Mouse (Mus musculus) embryonic facial prominence, embryonic 10.5 days (tissue): ENCODE data around the gene Rpp25l. TPM values are rescaled to one million over a fixed set of nuclear protein-coding genes. Genes with fewer than 3 reads are reported as not detected.
"Not testable (repeated sequence)": the region's sequence is repeated elsewhere in the genome, so short reads cannot be mapped to it uniquely, and the experiment has no call there.

ENCODE experiments used
- DNase-seq: peaks from one replicate; pipeline ENCODE4 v3.0.0-alpha.2; 2017; ENCODE audit warnings: low spot score
- H3K27ac ChIP-seq: fragments of 300-500 bp; sonication (generic); replicated peaks from 2 replicates; pipeline ENCODE4 v1.5.1; 2016; ENCODE audit warnings: mild to moderate bottlenecking
- H3K27me3 ChIP-seq: fragments of 300-500 bp; sonication (generic); replicated peaks from 2 replicates; pipeline ENCODE4 v1.6.1; 2016; ENCODE audit warnings: low read depth, mild to moderate bottlenecking; ENCODE audit not compliant: poor library complexity, severe bottlenecking
- H3K36me3 ChIP-seq: fragments of 300-500 bp; sonication (generic); replicated peaks from 2 replicates; pipeline ENCODE4 v1.6.1; 2016; ENCODE audit warnings: mild to moderate bottlenecking, moderate library complexity
- H3K4me1 ChIP-seq: fragments of 300-500 bp; sonication (generic); 2 replicates; pipeline ENCODE4 v1.6.1; 2016
- H3K4me3 ChIP-seq: fragments of 300-500 bp; sonication (generic); 2 replicates; pipeline ENCODE4 v1.5.1; 2016; ENCODE audit warnings: mild to moderate bottlenecking, moderate library complexity
- H3K9me3 ChIP-seq: fragments of 300-500 bp; sonication (generic); 2 replicates; pipeline ENCODE4 v1.6.1; 2016; ENCODE audit warnings: mild to moderate bottlenecking
- WGBS: fragments of 180-500 bp; shearing (Covaris S2); methylation state at CpG from one replicate; pipeline ENCODE4 v1.1.7; 2016; 5-methylcytosine and 5-hydroxymethylcytosine counted together
- polyA plus RNA-seq: library from polyadenylated mRNA; unstranded; fragments of >200 nt; fragmentation: Nextera tagmentation; extraction: Ambion mirVana; gene quantifications from 2 replicates; pipeline ENCODE4 v1.2.1, GENCODE M21; 2016

Rpp25l gene
- polyA plus RNA-seq, 1 experiment from 2014 or later = 91.9 TPM

GRCm38 (mm10) chr4:41685882-41686492 is 27.3 kb downstream of the Rpp25l start:
- H3K4me3 ChIP-seq, H3K36me3 ChIP-seq, H3K27ac ChIP-seq, DNase-seq, H3K9me3 ChIP-seq: not testable (repeated sequence)
- H3K4me1 ChIP-seq = peaks cover 45% of the 10 kb centered on the region
- 20% methylated on average over 10 of the region's 10 CpGs for WGBS
- 0 out of 2 replicates have a peak, but pooled peaks cover 11% of the 10 kb centered on the region for H3K27me3 ChIP-seq

- H3K4me3 ChIP-seq = peak overlapping the region; percentile 32; the same call in 1 of the 2 replicates
- not testable (repeated sequence) for DNase-seq, H3K36me3 ChIP-seq, H3K9me3 ChIP-seq
- peak overlapping the region; percentile 74; the same call in 1 of the 2 replicates for H3K27ac ChIP-seq
- under 1% methylated on average over 14 of the region's 14 CpGs for WGBS
- peaks cover 19% of the 10 kb centered on the region for H3K27me3 ChIP-seq
- H3K4me1 ChIP-seq = peaks cover 54% of the 10 kb centered on the region
Observed at GRCm38 (mm10) chr4:41684931-41685453, 28.3 kb downstream of the Rpp25l start.

DNA sequence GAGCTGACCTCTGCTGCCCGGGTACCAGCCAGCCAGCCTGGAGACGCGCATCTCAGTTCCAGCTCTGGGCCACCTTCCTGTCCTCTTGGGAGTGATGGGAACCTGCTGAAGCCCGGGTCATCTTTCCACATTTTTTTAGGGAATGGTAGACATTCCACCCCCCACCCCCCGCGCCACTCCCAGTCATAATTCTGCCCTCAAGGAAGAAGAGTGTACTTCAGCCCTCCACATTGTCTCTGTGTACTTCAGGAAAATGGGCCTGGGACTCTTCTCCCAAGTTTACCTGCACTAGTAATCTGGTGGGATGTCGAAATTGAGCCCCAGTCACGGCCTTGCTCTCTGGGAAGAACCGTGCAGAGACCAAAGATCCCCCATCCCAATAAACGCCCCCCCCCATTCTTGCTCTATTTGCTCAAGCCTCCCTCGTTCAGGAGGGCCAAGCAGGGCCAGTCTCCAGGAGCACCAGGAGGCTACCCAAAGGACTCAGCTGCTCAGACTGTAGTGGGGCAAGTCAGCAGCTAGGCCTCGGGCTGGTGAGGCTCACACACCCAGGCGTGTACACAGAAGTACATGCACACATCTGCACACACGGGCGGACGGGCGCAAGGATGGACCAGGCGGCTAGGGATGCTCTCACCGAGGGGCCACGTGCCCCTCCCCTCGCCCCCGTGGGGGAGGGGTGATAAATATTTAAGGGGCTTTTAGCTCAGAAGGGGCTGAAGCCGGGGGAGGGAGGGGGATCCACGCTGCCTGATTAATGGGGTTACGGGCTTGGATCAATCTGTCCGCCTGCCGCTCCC is 29.0 kb downstream of the Rpp25l start:
- under 1% methylated on average over 27 of the region's 27 CpGs for WGBS
- not testable (repeated sequence) for DNase-seq, H3K36me3 ChIP-seq, H3K9me3 ChIP-seq
- Histone ChIP-seq H3K4me3 (peak overlapping the region; percentile 43), H3K27me3 (peaks cover 22% of the 10 kb centered on the region), H3K4me1 (peaks cover 59% of the 10 kb centered on the region), H3K27ac (peak overlapping the region; percentile 73)

DNA sequence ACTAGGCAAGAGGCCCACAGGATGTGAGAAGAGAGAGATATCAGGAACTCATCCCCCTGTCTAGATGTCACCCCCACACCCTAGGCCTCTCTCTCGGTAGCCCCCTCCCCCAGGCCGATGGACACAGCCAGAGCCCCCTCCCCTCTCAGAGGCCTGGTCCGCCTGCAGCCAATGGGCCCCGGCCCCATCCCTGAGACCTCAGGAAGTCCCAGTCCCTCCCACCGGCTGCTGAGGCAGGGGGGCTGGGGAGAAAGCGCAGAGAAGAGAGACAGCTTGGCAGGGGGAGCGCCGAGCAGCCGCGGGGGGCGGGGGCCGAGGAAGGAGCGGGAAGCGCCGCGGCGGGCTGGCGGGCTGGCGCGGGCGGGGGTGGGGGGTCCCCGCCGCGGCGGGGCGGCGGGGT is 30.0 kb downstream of the Rpp25l start:
- peaks cover 61% of the 10 kb centered on the region for H3K4me1 ChIP-seq
- H3K27me3 ChIP-seq = peaks cover 28% of the 10 kb centered on the region
- 3% methylated on average over 19 of the region's 27 CpGs for WGBS
- not testable (repeated sequence) for H3K9me3 ChIP-seq, DNase-seq, H3K36me3 ChIP-seq
- H3K27ac ChIP-seq = peak overlapping the region; percentile 72; the same call in 1 of the 2 replicates
- H3K4me3 ChIP-seq = peak overlapping the region; percentile 44; the same call in 1 of the 2 replicates

GRCm38 (mm10) chr4:41682789-41683188 is 30.5 kb downstream of the Rpp25l start:
- Histone ChIP-seq H3K36me3 (peaks cover 8% of the 10 kb centered on the region; the same call in 1 of the 2 replicates), H3K27me3 (peaks cover 34% of the 10 kb centered on the region), H3K27ac (peak overlapping the region; percentile 63), H3K9me3 (no peaks in the 10 kb centered on the region), H3K4me3 (peak overlapping the region; percentile 21), H3K4me1 (peaks cover 66% of the 10 kb centered on the region)
- no peak for DNase-seq
- 24% methylated on average over 6 of the region's 6 CpGs for WGBS

DNA sequence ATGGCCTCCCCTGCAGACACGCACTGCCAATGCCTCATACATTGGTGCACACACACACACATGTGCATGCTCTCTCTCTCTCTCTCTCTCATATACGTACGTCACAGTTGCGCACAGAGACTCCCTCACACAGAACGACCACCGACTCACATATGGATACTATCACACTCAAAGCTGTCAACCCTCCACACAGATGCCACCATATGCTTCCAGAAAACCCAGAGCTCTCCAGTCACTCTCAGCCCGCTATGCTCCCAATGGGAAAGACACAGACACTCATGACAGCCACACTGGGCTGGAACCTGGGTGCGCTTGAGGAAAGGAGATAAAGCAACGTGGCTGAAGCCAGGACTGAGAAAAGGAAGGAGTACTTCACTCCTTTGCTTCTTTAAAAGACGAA is 31.4 kb downstream of the Rpp25l start:
- peak overlapping the region; percentile 63; the same call in 1 of the 2 replicates for H3K27ac ChIP-seq
- no peaks in the 10 kb centered on the region for H3K9me3 ChIP-seq
- peaks cover 74% of the 10 kb centered on the region for H3K4me1 ChIP-seq
- H3K27me3 ChIP-seq = peaks cover 42% of the 10 kb centered on the region
- H3K36me3 ChIP-seq = peaks cover 8% of the 10 kb centered on the region; the same call in 1 of the 2 replicates
- WGBS = 81% methylated on average over 10 of the region's 10 CpGs
- no peak for DNase-seq
- no peak overlapping the region for H3K4me3 ChIP-seq

DNA sequence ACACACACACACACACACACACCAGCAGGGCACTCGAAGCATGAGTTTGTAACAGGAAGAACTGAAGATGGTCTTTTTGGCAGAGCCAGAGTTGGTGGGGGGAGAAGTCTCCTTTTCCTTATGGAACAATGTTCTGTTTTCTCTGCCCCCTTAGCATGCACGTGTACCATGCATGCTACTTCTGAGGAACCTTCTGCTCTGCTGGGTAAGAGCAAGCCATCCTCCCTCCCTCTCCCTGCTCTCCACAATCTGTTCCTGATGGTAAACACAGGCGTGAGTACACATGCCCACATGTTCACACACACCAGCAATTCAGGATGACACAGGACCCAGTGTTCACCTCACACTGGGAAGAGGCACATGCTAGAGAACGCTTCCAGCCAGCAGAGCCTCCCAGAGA is 32.2 kb downstream of the Rpp25l start:
- H3K36me3 ChIP-seq = peaks cover 8% of the 10 kb centered on the region; the same call in 1 of the 2 replicates
- H3K27ac ChIP-seq = no peak overlapping the region; the same call in 1 of the 2 replicates
- H3K27me3 ChIP-seq = peaks cover 47% of the 10 kb centered on the region
- H3K4me3 ChIP-seq = no peak overlapping the region
- no peaks in the 10 kb centered on the region for H3K9me3 ChIP-seq
- DNase-seq = no peak
- peaks cover 79% of the 10 kb centered on the region for H3K4me1 ChIP-seq
- WGBS = 70% methylated on average over 4 of the region's 4 CpGs

DNA sequence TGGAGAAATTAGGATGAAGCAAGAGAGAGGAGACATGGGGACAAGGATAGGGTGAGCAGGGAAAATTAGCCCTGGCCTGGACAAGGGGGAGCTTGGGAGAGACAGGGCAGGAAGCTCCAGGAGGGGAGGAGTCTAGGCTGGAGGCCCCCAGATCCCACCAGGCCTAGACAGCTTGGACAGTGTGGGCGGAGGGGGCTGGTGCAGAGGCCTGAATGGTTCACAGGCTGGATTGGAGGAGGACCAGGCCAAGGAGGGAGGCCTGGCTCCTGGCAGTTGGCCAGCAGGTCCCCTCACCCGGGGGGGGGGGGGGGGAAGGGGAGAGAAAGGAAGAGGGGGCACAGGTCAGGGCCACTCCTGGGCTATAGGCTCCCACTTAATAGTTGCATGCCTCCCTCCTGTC is 34.0 kb downstream of the Rpp25l start:
- peaks cover 15% of the 10 kb centered on the region; the same call in 1 of the 2 replicates for H3K36me3 ChIP-seq
- peaks cover 52% of the 10 kb centered on the region for H3K27me3 ChIP-seq
- peak overlapping the region; percentile 67 for H3K27ac ChIP-seq
- H3K9me3 ChIP-seq = no peaks in the 10 kb centered on the region
- no peak overlapping the region for H3K4me3 ChIP-seq
- DNase-seq = no peak
- peaks cover 77% of the 10 kb centered on the region for H3K4me1 ChIP-seq
- 47% methylated on average over 2 of the region's 2 CpGs for WGBS

GRCm38 (mm10) chr4:41678863-41679262 is 34.5 kb downstream of the Rpp25l start:
- peaks cover 17% of the 10 kb centered on the region; the same call in 1 of the 2 replicates for H3K36me3 ChIP-seq
- WGBS = 80% methylated on average over 6 of the region's 6 CpGs
- peak overlapping the region; percentile 67 for H3K27ac ChIP-seq

DNA sequence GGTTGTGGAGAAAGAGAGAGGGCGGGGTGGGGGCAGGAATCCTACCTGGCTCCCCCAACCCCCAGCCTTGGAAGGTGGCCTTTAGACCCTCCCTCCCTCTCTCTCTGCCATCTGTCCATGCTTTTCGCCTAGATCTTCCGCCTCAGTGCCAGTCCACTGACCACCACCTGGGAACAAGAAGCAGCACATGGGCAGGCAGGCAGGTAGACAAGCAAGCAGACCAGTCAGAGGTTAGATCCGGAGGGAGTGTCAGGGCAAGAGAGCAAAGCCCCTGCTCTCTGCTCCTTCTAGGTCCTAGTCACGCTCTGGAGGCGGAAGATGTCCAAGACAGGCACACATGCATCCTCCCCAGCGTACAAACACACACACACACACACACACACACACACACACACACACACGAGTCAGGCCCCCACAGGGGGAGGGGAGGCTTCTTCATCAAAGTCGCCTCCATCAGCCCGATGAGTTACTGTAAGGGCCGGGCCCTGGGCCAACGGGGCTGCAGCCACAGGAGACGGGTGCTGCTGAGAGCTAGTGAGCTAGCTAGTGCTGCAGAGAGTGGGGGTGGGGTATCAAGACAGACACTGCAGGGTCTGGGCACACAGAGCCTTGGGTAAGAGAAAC is 36.2 kb downstream of the Rpp25l start:
- DNase-seq = no peak
- H3K27me3 ChIP-seq = peaks cover 72% of the 10 kb centered on the region
- H3K27ac ChIP-seq = peak overlapping the region; percentile 30; the same call in 1 of the 2 replicates

More at GRCm38 (mm10) chr4:41678863-41679262, 34.5 kb downstream of the Rpp25l start:
- DNase-seq = no peak
- Histone ChIP-seq H3K9me3 (no peaks in the 10 kb centered on the region), H3K4me1 (peaks cover 76% of the 10 kb centered on the region), H3K27me3 (peaks cover 55% of the 10 kb centered on the region), H3K4me3 (no peak overlapping the region)

GRCm38 (mm10) chr4:41676248-41677005 is 36.9 kb downstream of the Rpp25l start:
- DNase-seq = no peak
- Histone ChIP-seq H3K36me3 (peaks cover 27% of the 10 kb centered on the region; the same call in 1 of the 2 replicates), H3K4me1 (peaks cover 86% of the 10 kb centered on the region), H3K4me3 (no peak overlapping the region), H3K9me3 (no peaks in the 10 kb centered on the region), H3K27me3 (peaks cover 73% of the 10 kb centered on the region), H3K27ac (peak overlapping the region; percentile 26; the same call in 1 of the 2 replicates)
- WGBS = 67% methylated on average over 17 of the region's 17 CpGs

More for the DNA sequence above, 36.2 kb downstream of the Rpp25l start:
- H3K4me3 ChIP-seq = no peak overlapping the region
- H3K4me1 ChIP-seq = peaks cover 84% of the 10 kb centered on the region
- peaks cover 25% of the 10 kb centered on the region; the same call in 1 of the 2 replicates for H3K36me3 ChIP-seq
- H3K9me3 ChIP-seq = no peaks in the 10 kb centered on the region
- WGBS = 53% methylated on average over 13 of the region's 13 CpGs
